Mouse (Mus musculus) hindbrain, embryonic 13.5 days (tissue): ENCODE results near the gene 9230104L09Rik. TPM values are rescaled to one million over a fixed set of nuclear protein-coding genes. Genes with fewer than 3 reads are reported as not detected.

Source experiments
- ATAC-seq: fragments of 200-750 bp; cut with Nextera tagmentation; 2 replicates; pipeline ENCODE4 v1.8.0; 2017; ENCODE audit warnings: moderate TSS enrichment; ENCODE audit not compliant: low FRiP score
- H3K27ac ChIP-seq: fragments of 300-500 bp; sonication (generic); 2 replicates; pipeline ENCODE4 v1.5.1; 2015; ENCODE audit warnings: inconsistent platforms, mild to moderate bottlenecking, moderate library complexity
- H3K27me3 ChIP-seq: fragments of 300-500 bp; sonication (generic); 2 replicates; pipeline ENCODE4 v1.6.1; 2015; ENCODE audit warnings: mild to moderate bottlenecking, inconsistent platforms
- H3K36me3 ChIP-seq: fragments of 300-500 bp; sonication (generic); 2 replicates; pipeline ENCODE4 v1.6.1; 2015; ENCODE audit warnings: mild to moderate bottlenecking, inconsistent platforms
- H3K4me1 ChIP-seq: fragments of 300-500 bp; sonication (generic); replicated peaks from 2 replicates; pipeline ENCODE4 v1.6.1; 2015; ENCODE audit warnings: inconsistent platforms
- H3K4me2 ChIP-seq: fragments of 300-500 bp; sonication (generic); 2 replicates; pipeline ENCODE4 v1.6.1; 2015; ENCODE audit warnings: inconsistent platforms, mild to moderate bottlenecking, moderate library complexity
- H3K4me3 ChIP-seq: fragments of 300-500 bp; sonication (generic); 2 replicates; pipeline ENCODE4 v1.5.1; 2015; ENCODE audit warnings: mild to moderate bottlenecking, inconsistent platforms
- H3K9ac ChIP-seq: fragments of 300-500 bp; sonication (generic); 2 replicates; pipeline ENCODE4 v1.6.1; 2015; ENCODE audit warnings: mild to moderate bottlenecking, inconsistent platforms
- H3K9me3 ChIP-seq: fragments of 300-500 bp; sonication (generic); 2 replicates; pipeline ENCODE4 v1.6.1; 2016; ENCODE audit warnings: inconsistent platforms
- WGBS: fragments of 180-500 bp; shearing (Covaris S2); methylation state at CpG from one replicate; pipeline ENCODE4 v1.1.7; 2015; 5-methylcytosine and 5-hydroxymethylcytosine counted together
- polyA plus RNA-seq: library from polyadenylated mRNA; unstranded; fragments of >200 nt; fragmentation: Nextera tagmentation; extraction: Ambion mirVana; gene quantifications from 2 replicates; pipeline ENCODE4 v1.2.1, GENCODE M21; 2015

The 9230104L09Rik gene
- not detected in 2 replicates for polyA plus RNA-seq

DNA sequence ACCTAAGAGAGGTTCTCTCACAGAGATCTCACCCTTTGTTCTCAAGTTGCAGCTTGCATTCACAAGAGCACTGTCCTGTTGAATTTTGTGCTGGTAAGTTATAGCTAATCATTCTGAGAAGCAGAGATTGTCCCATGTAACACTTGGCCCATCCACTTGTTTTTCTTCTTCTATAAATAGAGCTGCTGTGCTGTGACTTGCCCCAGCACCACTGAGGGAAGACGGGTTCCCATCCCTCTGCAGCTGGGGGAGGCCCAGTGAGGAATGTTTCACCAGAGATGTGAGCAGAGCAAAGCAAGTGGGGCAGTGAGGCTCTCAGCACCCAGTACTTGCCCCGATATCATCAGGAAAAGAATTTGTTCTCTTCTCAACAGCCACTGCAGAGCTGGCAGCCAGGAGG, at the start of gene 9230104L09Rik:
Gene 9230104L09Rik (minus strand): TSS at position 73 of the 400 bp plus-strand sequence.
- no peaks in the 10 kb centered on the region for H3K27me3 ChIP-seq
- H3K9ac ChIP-seq = no peak within 1 kb of the TSS
- WGBS = 79% methylated on average over 2 of the region's 2 CpGs
- no peaks in the 10 kb centered on the region for H3K9me3 ChIP-seq
- H3K4me2 ChIP-seq = no peak within 1 kb of the TSS
- H3K27ac ChIP-seq = no peak within 1 kb of the TSS
- H3K4me3 ChIP-seq = no peak within 1 kb of the TSS
- ATAC-seq = no peak
- no peaks in the 10 kb centered on the region for H3K36me3 ChIP-seq
- H3K4me1 ChIP-seq = no peaks in the 10 kb centered on the region

GRCm38 (mm10) chr2:148902286-148902685, 37.4 kb upstream of the 9230104L09Rik start:
- Histone ChIP-seq H3K27ac (no peak overlapping the region), H3K9ac (no peak overlapping the region), H3K9me3 (no peaks in the 10 kb centered on the region), H3K4me2 (peak overlapping the region; percentile 19; the same call in 1 of the 2 replicates), H3K36me3 (no peaks in the 10 kb centered on the region), H3K27me3 (no peaks in the 10 kb centered on the region), H3K4me3 (no peak overlapping the region), H3K4me1 (no peaks in the 10 kb centered on the region)
- peak; percentile 88 for ATAC-seq
- 16% methylated on average over 5 of the region's 5 CpGs for whole genome bisulfite sequencing

- 69% methylated on average over 4 of the region's 4 CpGs for WGBS
- Histone ChIP-seq H3K4me3 (no peak overlapping the region), H3K27ac (no peak overlapping the region), H3K9me3 (no peaks in the 10 kb centered on the region), H3K36me3 (no peaks in the 10 kb centered on the region), H3K4me1 (no peaks in the 10 kb centered on the region), H3K27me3 (no peaks in the 10 kb centered on the region), H3K4me2 (no peak overlapping the region), H3K9ac (no peak overlapping the region)
- ATAC-seq = no peak
These were observed 35.5 kb upstream of the 9230104L09Rik start for GRCm38 (mm10) chr2:148900305-148900704.

DNA sequence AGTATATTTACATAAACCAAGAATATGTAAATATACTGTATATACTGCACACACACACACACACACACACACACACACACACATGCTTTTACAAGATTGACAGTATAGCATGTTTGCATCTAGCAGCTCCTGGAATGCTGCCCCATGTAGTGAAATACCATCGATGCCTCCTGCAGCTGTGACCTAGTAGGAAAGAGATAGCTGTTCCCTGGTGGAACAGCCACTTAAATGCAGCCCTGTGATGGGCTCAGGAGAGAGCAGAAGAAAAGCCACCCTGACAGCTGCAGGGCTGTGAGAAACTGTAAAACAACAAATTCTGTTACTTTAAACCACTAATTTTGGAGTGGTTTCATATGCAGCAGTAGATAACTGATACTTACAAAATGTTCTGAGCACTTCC, 31.4 kb upstream of the 9230104L09Rik start:
- Histone ChIP-seq H3K36me3 (no peaks in the 10 kb centered on the region), H3K9me3 (no peaks in the 10 kb centered on the region), H3K27ac (no peak overlapping the region), H3K4me2 (no peak overlapping the region), H3K27me3 (no peaks in the 10 kb centered on the region), H3K9ac (no peak overlapping the region), H3K4me3 (no peak overlapping the region), H3K4me1 (no peaks in the 10 kb centered on the region)
- ATAC-seq = no peak
- WGBS = 93% methylated on average over 1 of the region's 1 CpGs

DNA sequence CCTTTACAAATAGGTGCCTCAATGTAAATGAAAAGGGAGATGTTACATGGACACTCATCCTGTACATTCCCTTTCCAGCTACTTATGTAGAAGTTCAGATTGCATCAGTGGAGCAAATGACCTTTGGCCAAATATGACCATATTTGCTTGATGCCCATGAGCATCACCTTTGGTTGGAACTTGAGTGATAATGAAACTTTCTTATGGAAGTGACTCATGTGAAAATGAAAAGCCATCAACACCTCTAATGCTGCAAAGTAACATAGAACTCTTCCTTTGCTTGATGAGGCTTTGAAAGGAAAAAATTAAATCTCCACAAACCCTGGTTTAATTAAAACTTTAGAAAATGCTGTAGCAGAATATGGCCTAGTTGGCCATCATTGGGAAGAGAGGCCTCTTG, 28.3 kb upstream of the 9230104L09Rik start:
- Histone ChIP-seq H3K27me3 (no peaks in the 10 kb centered on the region), H3K27ac (no peak overlapping the region), H3K4me2 (no peak overlapping the region), H3K9me3 (no peaks in the 10 kb centered on the region), H3K9ac (no peak overlapping the region), H3K36me3 (no peaks in the 10 kb centered on the region), H3K4me1 (peaks cover 7% of the 10 kb centered on the region; the same call in 1 of the 2 replicates), H3K4me3 (no peak overlapping the region)
- no peak for ATAC-seq

GRCm38 (mm10) chr2:148890021-148890851, 25.4 kb upstream of the 9230104L09Rik start:
- Histone ChIP-seq H3K4me2 (no peak overlapping the region), H3K9me3 (no peaks in the 10 kb centered on the region), H3K9ac (no peak overlapping the region), H3K27ac (peak overlapping the region; percentile 74), H3K4me1 (peaks cover 7% of the 10 kb centered on the region; the same call in 1 of the 2 replicates), H3K27me3 (no peaks in the 10 kb centered on the region), H3K36me3 (no peaks in the 10 kb centered on the region), H3K4me3 (no peak overlapping the region)
- 34% methylated on average over 5 of the region's 5 CpGs for whole genome bisulfite sequencing
- ATAC-seq = peak; percentile 90

GRCm38 (mm10) chr2:148889331-148890010, 24.6 kb upstream of the 9230104L09Rik start:
- Histone ChIP-seq H3K4me3 (no peak overlapping the region), H3K9me3 (no peaks in the 10 kb centered on the region), H3K9ac (no peak overlapping the region), H3K4me2 (no peak overlapping the region), H3K4me1 (peaks cover 7% of the 10 kb centered on the region; the same call in 1 of the 2 replicates), H3K27ac (peak overlapping the region; percentile 74), H3K36me3 (no peaks in the 10 kb centered on the region), H3K27me3 (no peaks in the 10 kb centered on the region)
- WGBS = 47% methylated on average over 3 of the region's 3 CpGs
- peak; percentile 63 for ATAC-seq

DNA sequence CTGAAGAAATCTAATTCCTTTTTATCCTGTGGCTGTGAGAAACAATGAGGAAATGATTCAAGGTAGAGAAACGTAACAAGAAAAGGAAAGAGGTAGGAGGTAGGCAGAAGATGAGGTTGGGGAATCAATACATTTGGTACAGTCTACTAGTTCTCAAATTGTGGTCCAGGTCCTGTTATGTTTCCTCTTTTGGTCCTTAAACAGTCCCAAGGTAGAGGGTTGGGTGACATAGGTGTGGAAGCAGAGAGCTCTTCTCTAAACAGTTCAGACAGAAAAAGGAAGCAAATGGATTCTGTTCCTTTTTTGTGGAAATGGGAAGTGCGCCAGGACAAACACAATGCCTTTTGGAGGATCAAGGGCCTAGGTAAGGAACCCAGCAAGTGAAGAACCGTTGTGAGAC, 24.0 kb upstream of the 9230104L09Rik start:
- no peaks in the 10 kb centered on the region for H3K27me3 ChIP-seq
- no peaks in the 10 kb centered on the region for H3K36me3 ChIP-seq
- H3K9ac ChIP-seq = no peak overlapping the region
- no peaks in the 10 kb centered on the region for H3K9me3 ChIP-seq
- no peak overlapping the region for H3K4me2 ChIP-seq
- H3K4me3 ChIP-seq = no peak overlapping the region
- WGBS = 77% methylated on average over 3 of the region's 3 CpGs
- peaks cover 7% of the 10 kb centered on the region; the same call in 1 of the 2 replicates for H3K4me1 ChIP-seq
- peak overlapping the region; percentile 74 for H3K27ac ChIP-seq
- ATAC-seq = no peak

- Histone ChIP-seq H3K9me3 (no peaks in the 10 kb centered on the region), H3K9ac (no peak overlapping the region), H3K4me2 (no peak overlapping the region), H3K27ac (no peak overlapping the region), H3K4me3 (no peak overlapping the region), H3K4me1 (no peaks in the 10 kb centered on the region), H3K36me3 (no peaks in the 10 kb centered on the region), H3K27me3 (no peaks in the 10 kb centered on the region)
- ATAC-seq = peak; percentile 68; the same call in 1 of the 2 replicates
These were observed 19.9 kb upstream of the 9230104L09Rik start for GRCm38 (mm10) chr2:148884738-148885137.

GRCm38 (mm10) chr2:148879199-148879598, 14.4 kb upstream of the 9230104L09Rik start:
- Histone ChIP-seq H3K4me3 (no peak overlapping the region), H3K9me3 (no peaks in the 10 kb centered on the region), H3K27me3 (no peaks in the 10 kb centered on the region), H3K9ac (no peak overlapping the region), H3K36me3 (no peaks in the 10 kb centered on the region), H3K4me2 (no peak overlapping the region), H3K27ac (no peak overlapping the region), H3K4me1 (peaks cover 9% of the 10 kb centered on the region)
- 69% methylated on average over 1 of the region's 1 CpGs for WGBS
- no peak for ATAC-seq

- H3K9me3 ChIP-seq = no peaks in the 10 kb centered on the region
- H3K27ac ChIP-seq = no peak overlapping the region
- 21% methylated on average over 2 of the region's 2 CpGs for WGBS
- no peaks in the 10 kb centered on the region for H3K27me3 ChIP-seq
- no peak overlapping the region for H3K4me2 ChIP-seq
- H3K9ac ChIP-seq = no peak overlapping the region
- ATAC-seq = no peak
- peaks cover 14% of the 10 kb centered on the region for H3K4me1 ChIP-seq
- H3K36me3 ChIP-seq = no peaks in the 10 kb centered on the region
- H3K4me3 ChIP-seq = no peak overlapping the region
These were observed 13.8 kb upstream of the 9230104L09Rik start for GRCm38 (mm10) chr2:148878641-148879130.

DNA sequence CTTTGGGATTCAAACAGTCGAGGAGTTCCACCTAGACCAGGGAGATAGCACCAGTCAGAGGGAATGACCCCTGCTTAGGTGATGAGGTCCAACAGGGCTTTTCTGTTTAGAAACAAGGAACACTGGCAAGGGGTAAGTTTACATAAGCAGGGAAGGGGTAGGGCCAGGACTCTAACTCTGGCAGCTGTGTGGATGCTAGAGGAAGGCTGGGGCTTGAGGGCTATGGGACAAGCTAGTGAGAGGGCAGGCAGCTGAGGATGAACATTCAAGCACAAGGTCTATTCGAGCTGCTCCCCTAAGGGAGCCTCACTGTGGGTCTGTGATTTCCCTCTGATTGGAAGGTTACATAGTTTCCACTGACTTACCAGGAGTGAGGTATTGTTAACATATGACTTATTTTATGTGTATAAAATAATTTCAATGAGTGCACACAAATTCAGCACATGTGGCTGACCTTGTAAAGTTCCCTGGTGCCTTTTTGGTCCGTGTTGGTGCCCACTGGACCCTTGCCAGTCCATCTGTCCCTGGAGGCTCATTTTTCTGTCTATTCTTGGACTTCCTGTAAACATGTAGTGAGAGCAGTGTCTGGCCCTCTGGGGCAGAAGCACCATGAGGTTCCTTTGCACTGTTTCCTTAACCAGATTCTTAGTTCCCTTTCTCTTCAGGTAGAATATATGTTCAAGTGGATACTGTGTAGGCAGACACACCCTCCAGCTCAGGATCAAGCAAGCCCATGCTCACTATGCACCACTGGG, 12.4 kb upstream of the 9230104L09Rik start:
- H3K4me1 ChIP-seq = peaks cover 29% of the 10 kb centered on the region
- no peak overlapping the region for H3K4me3 ChIP-seq
- no peak overlapping the region for H3K9ac ChIP-seq
- no peak overlapping the region for H3K4me2 ChIP-seq
- no peaks in the 10 kb centered on the region for H3K27me3 ChIP-seq
- 48% methylated on average over 3 of the region's 3 CpGs for WGBS
- H3K36me3 ChIP-seq = peaks cover 7% of the 10 kb centered on the region
- ATAC-seq = no peak
- H3K9me3 ChIP-seq = no peaks in the 10 kb centered on the region
- no peak overlapping the region for H3K27ac ChIP-seq
